Mouse (Mus musculus) forebrain, embryonic 10.5 days (tissue): ENCODE results near the gene Alkbh6. TPM values are rescaled to one million over a fixed set of nuclear protein-coding genes. Genes with fewer than 3 reads are reported as not detected.

Experiments
- DNase-seq: peaks from one replicate; pipeline ENCODE4 v3.0.0-alpha.2; 2017; ENCODE audit warnings: low spot score; ENCODE audit errors: extremely low spot score
- H3K27ac ChIP-seq: fragments of 300-500 bp; sonication (generic); 2 replicates; pipeline ENCODE4 v1.5.1; 2016; ENCODE audit warnings: mild to moderate bottlenecking
- H3K27me3 ChIP-seq: fragments of 300-500 bp; sonication (generic); 2 replicates; pipeline ENCODE4 v1.6.1; 2016; ENCODE audit warnings: mild to moderate bottlenecking; ENCODE audit not compliant: poor library complexity, severe bottlenecking
- H3K36me3 ChIP-seq: fragments of 300-500 bp; sonication (generic); replicated peaks from 2 replicates; pipeline ENCODE4 v1.6.1; 2016; ENCODE audit warnings: mild to moderate bottlenecking, moderate library complexity
- H3K4me1 ChIP-seq: fragments of 300-500 bp; sonication (generic); 2 replicates; pipeline ENCODE4 v1.6.1; 2016
- H3K4me3 ChIP-seq: fragments of 300-500 bp; sonication (generic); 2 replicates; pipeline ENCODE4 v1.5.1; 2016; ENCODE audit warnings: mild to moderate bottlenecking, moderate library complexity
- H3K9me3 ChIP-seq: fragments of 300-500 bp; sonication (generic); 2 replicates; pipeline ENCODE4 v1.6.1; 2016; ENCODE audit warnings: mild to moderate bottlenecking, moderate library complexity
- WGBS: fragments of 180-500 bp; shearing (Covaris S2); methylation state at CpG from one replicate; pipeline ENCODE4 v1.1.7; 2016; 5-methylcytosine and 5-hydroxymethylcytosine counted together
- polyA plus RNA-seq: library from polyadenylated mRNA; unstranded; fragments of >200 nt; fragmentation: Nextera tagmentation; extraction: Ambion mirVana; gene quantifications from 2 replicates; pipeline ENCODE4 v1.2.1, GENCODE M21; 2016

Alkbh6 gene
- polyA plus RNA-seq = 82.3 and 90.2 TPM in 2 replicates

- DNase-seq = peak; percentile 92
- Histone ChIP-seq H3K27ac (peak within 1 kb of the TSS; percentile 75), H3K36me3 (peaks cover 66% of the 10 kb centered on the region), H3K9me3 (no peaks in the 10 kb centered on the region), H3K27me3 (no peaks in the 10 kb centered on the region), H3K4me3 (peak within 1 kb of the TSS; percentile 66), H3K4me1 (peaks cover 25% of the 10 kb centered on the region)
- WGBS = 4% methylated on average over 27 of the region's 27 CpGs
Measured at GRCm38 (mm10) chr7:30308076-30309005, at the start of gene Alkbh6. TSS of gene Alkbh6 (plus strand) at chr7:30308717.

- no peaks in the 10 kb centered on the region for H3K27me3 ChIP-seq
- no peaks in the 10 kb centered on the region for H3K4me1 ChIP-seq
- H3K9me3 ChIP-seq = no peaks in the 10 kb centered on the region
- H3K36me3 ChIP-seq = peaks cover 82% of the 10 kb centered on the region
- WGBS = 86% methylated on average over 2 of the region's 2 CpGs
- no peak for DNase-seq
- no peak overlapping the region for H3K4me3 ChIP-seq
- no peak overlapping the region for H3K27ac ChIP-seq
Measured at GRCm38 (mm10) chr7:30265041-30265440, 43.5 kb upstream of the Alkbh6 start.

GRCm38 (mm10) chr7:30265531-30265930 is 43.0 kb upstream of the Alkbh6 start:
- peaks cover 83% of the 10 kb centered on the region for H3K36me3 ChIP-seq

GRCm38 (mm10) chr7:30265935-30266334 is 42.6 kb upstream of the Alkbh6 start:
- WGBS = 89% methylated on average over 7 of the region's 7 CpGs
- peaks cover 84% of the 10 kb centered on the region for H3K36me3 ChIP-seq

More at GRCm38 (mm10) chr7:30265531-30265930, 43.0 kb upstream of the Alkbh6 start:
- 94% methylated on average over 5 of the region's 5 CpGs for WGBS
- Histone ChIP-seq H3K27me3 (no peaks in the 10 kb centered on the region), H3K27ac (no peak overlapping the region), H3K4me3 (no peak overlapping the region), H3K9me3 (no peaks in the 10 kb centered on the region), H3K4me1 (no peaks in the 10 kb centered on the region)
- no peak for DNase-seq

GRCm38 (mm10) chr7:30266780-30267179 is 41.7 kb upstream of the Alkbh6 start:
- no peaks in the 10 kb centered on the region for H3K4me1 ChIP-seq
- no peak overlapping the region for H3K4me3 ChIP-seq
- DNase-seq = no peak
- WGBS = 89% methylated on average over 3 of the region's 3 CpGs
- no peaks in the 10 kb centered on the region for H3K9me3 ChIP-seq
- no peaks in the 10 kb centered on the region for H3K27me3 ChIP-seq
- no peak overlapping the region for H3K27ac ChIP-seq
- peaks cover 84% of the 10 kb centered on the region for H3K36me3 ChIP-seq

More at GRCm38 (mm10) chr7:30265935-30266334, 42.6 kb upstream of the Alkbh6 start:
- Histone ChIP-seq H3K4me1 (no peaks in the 10 kb centered on the region), H3K9me3 (no peaks in the 10 kb centered on the region), H3K4me3 (no peak overlapping the region), H3K27ac (no peak overlapping the region), H3K27me3 (no peaks in the 10 kb centered on the region)
- no peak for DNase-seq

- no peak overlapping the region for H3K27ac ChIP-seq
- no peaks in the 10 kb centered on the region for H3K4me1 ChIP-seq
- H3K27me3 ChIP-seq = no peaks in the 10 kb centered on the region
- H3K9me3 ChIP-seq = no peaks in the 10 kb centered on the region
- WGBS = 94% methylated on average over 4 of the region's 4 CpGs
- H3K36me3 ChIP-seq = peaks cover 84% of the 10 kb centered on the region
- DNase-seq = no peak
- H3K4me3 ChIP-seq = no peak overlapping the region
Measured at GRCm38 (mm10) chr7:30269641-30270040, 38.9 kb upstream of the Alkbh6 start.

- DNase-seq = no peak
- peaks cover 7% of the 10 kb centered on the region for H3K4me1 ChIP-seq
- WGBS = 85% methylated on average over 6 of the region's 6 CpGs
Measured at GRCm38 (mm10) chr7:30274383-30274782, 34.1 kb upstream of the Alkbh6 start.

GRCm38 (mm10) chr7:30278911-30279310 is 29.6 kb upstream of the Alkbh6 start:
- 59% methylated on average over 2 of the region's 2 CpGs for WGBS
- Histone ChIP-seq H3K36me3 (no peaks in the 10 kb centered on the region), H3K4me1 (peaks cover 20% of the 10 kb centered on the region), H3K4me3 (peak overlapping the region; percentile 87; the same call in 1 of the 2 replicates), H3K27ac (no peak overlapping the region), H3K9me3 (no peaks in the 10 kb centered on the region), H3K27me3 (no peaks in the 10 kb centered on the region)
- no peak for DNase-seq

More at GRCm38 (mm10) chr7:30274383-30274782, 34.1 kb upstream of the Alkbh6 start:
- H3K4me3 ChIP-seq = no peak overlapping the region
- H3K36me3 ChIP-seq = peaks cover 40% of the 10 kb centered on the region
- H3K27ac ChIP-seq = no peak overlapping the region
- H3K9me3 ChIP-seq = no peaks in the 10 kb centered on the region
- H3K27me3 ChIP-seq = no peaks in the 10 kb centered on the region

GRCm38 (mm10) chr7:30279536-30279935 is 29.0 kb upstream of the Alkbh6 start:
- peak overlapping the region; percentile 87 for H3K4me3 ChIP-seq
- H3K36me3 ChIP-seq = no peaks in the 10 kb centered on the region
- H3K27ac ChIP-seq = peak overlapping the region; percentile 92
- peaks cover 20% of the 10 kb centered on the region for H3K4me1 ChIP-seq
- under 1% methylated on average over 6 of the region's 6 CpGs for WGBS
- peak; percentile 33 for DNase-seq
- H3K9me3 ChIP-seq = no peaks in the 10 kb centered on the region
- H3K27me3 ChIP-seq = no peaks in the 10 kb centered on the region

- no peaks in the 10 kb centered on the region for H3K36me3 ChIP-seq
- WGBS = under 1% methylated on average over 49 of the region's 49 CpGs
- DNase-seq = peak; percentile 95
- H3K27me3 ChIP-seq = no peaks in the 10 kb centered on the region
- no peaks in the 10 kb centered on the region for H3K9me3 ChIP-seq
- peaks cover 20% of the 10 kb centered on the region for H3K4me1 ChIP-seq
- H3K27ac ChIP-seq = peak within 1 kb of the TSS; percentile 92
- peak within 1 kb of the TSS; percentile 87 for H3K4me3 ChIP-seq
Measured at GRCm38 (mm10) chr7:30279951-30280669, 28.4 kb upstream of the Alkbh6 start, which contains the start of the genes Thap8 and Wdr62. TSS of gene Thap8 (plus strand) at chr7:30280094. TSS of gene Wdr62 (minus strand) at chr7:30280419.

GRCm38 (mm10) chr7:30280670-30281138 is 27.8 kb upstream of the Alkbh6 start:
- Histone ChIP-seq H3K36me3 (no peaks in the 10 kb centered on the region), H3K27ac (peak overlapping the region; percentile 92), H3K4me1 (peaks cover 20% of the 10 kb centered on the region), H3K27me3 (no peaks in the 10 kb centered on the region), H3K9me3 (no peaks in the 10 kb centered on the region), H3K4me3 (peak overlapping the region; percentile 87)
- under 1% methylated on average over 20 of the region's 20 CpGs for WGBS
- peak; percentile 80 for DNase-seq

- no peak overlapping the region for H3K27ac ChIP-seq
- peak overlapping the region; percentile 87; the same call in 1 of the 2 replicates for H3K4me3 ChIP-seq
- no peak for DNase-seq
- H3K9me3 ChIP-seq = no peaks in the 10 kb centered on the region
- WGBS = 86% methylated on average over 4 of the region's 4 CpGs
- H3K4me1 ChIP-seq = peaks cover 21% of the 10 kb centered on the region
- H3K27me3 ChIP-seq = no peaks in the 10 kb centered on the region
- H3K36me3 ChIP-seq = no peaks in the 10 kb centered on the region
Measured at GRCm38 (mm10) chr7:30281522-30281921, 27.0 kb upstream of the Alkbh6 start.
